Mouse (Mus musculus) hindbrain, embryonic 15.5 days (tissue): ENCODE data around the gene Olfr1080. TPM values are rescaled to one million over a fixed set of nuclear protein-coding genes. Genes with fewer than 3 reads are reported as not detected.
"Not testable (repeated sequence)": the region's sequence is repeated elsewhere in the genome, so short reads cannot be mapped to it uniquely, and the experiment has no call there.

ENCODE experiments used
- ATAC-seq: fragments of 200-750 bp; cut with Nextera tagmentation; 2 replicates; pipeline ENCODE4 v1.8.0; 2017; ENCODE audit warnings: low read depth, moderate number of reproducible peaks, moderate TSS enrichment; ENCODE audit not compliant: low FRiP score
- H3K27ac ChIP-seq: fragments of 300-500 bp; sonication (generic); replicated peaks from 2 replicates; pipeline ENCODE4 v1.5.1; 2015; ENCODE audit warnings: mild to moderate bottlenecking, inconsistent platforms
- H3K27me3 ChIP-seq: fragments of 300-500 bp; sonication (generic); 2 replicates; pipeline ENCODE4 v1.6.1; 2015; ENCODE audit warnings: control low read depth, inconsistent platforms
- H3K36me3 ChIP-seq: fragments of 300-500 bp; sonication (generic); 2 replicates; pipeline ENCODE4 v1.6.1; 2015; ENCODE audit warnings: control low read depth, inconsistent platforms
- H3K4me1 ChIP-seq: fragments of 300-500 bp; sonication (generic); replicated peaks from 2 replicates; pipeline ENCODE4 v1.6.1; 2015; ENCODE audit warnings: control low read depth, inconsistent platforms
- H3K4me2 ChIP-seq: fragments of 300-500 bp; sonication (generic); 2 replicates; pipeline ENCODE4 v1.6.1; 2015; ENCODE audit warnings: moderate library complexity, mild to moderate bottlenecking, inconsistent platforms
- H3K4me3 ChIP-seq: fragments of 300-500 bp; sonication (generic); 2 replicates; pipeline ENCODE4 v1.5.1; 2015; ENCODE audit warnings: mild to moderate bottlenecking, inconsistent platforms
- H3K9ac ChIP-seq: fragments of 300-500 bp; sonication (generic); 2 replicates; pipeline ENCODE4 v1.6.1; 2015; ENCODE audit warnings: inconsistent platforms
- H3K9me3 ChIP-seq: fragments of 300-500 bp; sonication (generic); 2 replicates; pipeline ENCODE4 v1.6.1; 2016; ENCODE audit warnings: control low read depth, inconsistent platforms
- WGBS: fragments of 180-500 bp; shearing (Covaris S2); methylation state at CpG from one replicate; pipeline ENCODE4 v1.1.7; 2015; 5-methylcytosine and 5-hydroxymethylcytosine counted together
- polyA plus RNA-seq: library from polyadenylated mRNA; unstranded; fragments of >200 nt; fragmentation: Nextera tagmentation; extraction: Ambion mirVana; gene quantifications from 2 replicates; pipeline ENCODE4 v1.2.1, GENCODE M21; 2015

Olfr1080 gene
- polyA plus RNA-seq, result not detected in 2 replicates

DNA sequence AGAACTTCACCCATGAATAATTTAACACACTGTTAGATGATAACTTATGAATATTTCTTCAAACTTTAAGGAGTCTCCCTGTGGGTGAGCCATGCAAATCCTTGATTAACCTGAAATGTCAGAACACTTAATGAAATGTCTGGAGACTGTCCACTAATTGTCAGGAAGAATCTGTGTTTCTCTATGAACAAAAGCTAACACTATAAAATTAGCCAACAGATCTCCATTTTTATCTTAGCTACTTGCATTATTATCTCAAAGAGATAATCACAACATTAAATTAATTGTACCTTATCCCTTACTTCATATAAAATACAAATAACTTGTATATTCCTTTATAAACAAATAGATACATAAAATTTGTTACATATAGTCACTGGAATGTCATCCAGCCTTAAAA is at the start of gene Olfr1080:
Olfr1080 (minus strand) TSS at position 101 of the 400 bp plus-strand sequence.
- ATAC-seq, H3K36me3 ChIP-seq, H3K27ac ChIP-seq, H3K4me2 ChIP-seq, H3K9me3 ChIP-seq, H3K27me3 ChIP-seq, H3K4me3 ChIP-seq, H3K4me1 ChIP-seq, H3K9ac ChIP-seq: not testable (repeated sequence)

DNA sequence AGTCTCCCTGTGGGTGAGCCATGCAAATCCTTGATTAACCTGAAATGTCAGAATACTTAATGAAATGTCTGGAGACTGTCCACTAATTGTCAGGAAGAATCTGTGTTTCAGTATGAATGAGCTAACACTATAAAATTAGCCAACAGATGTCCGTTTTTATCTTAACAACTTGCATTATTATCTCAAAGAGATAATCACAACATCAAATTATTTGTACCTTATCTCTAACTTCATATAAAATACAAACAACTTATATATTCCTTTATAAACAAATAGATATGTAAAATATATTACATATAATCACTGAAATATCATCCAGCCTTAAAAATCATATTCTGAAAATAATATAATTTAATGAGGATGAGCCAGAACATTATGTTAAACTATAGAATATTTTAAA is 40.8 kb upstream of the Olfr1080 start, which contains the start of gene Olfr1082:
Olfr1082 (minus strand) TSS at position 101 of the 400 bp plus-strand sequence.
- not testable (repeated sequence) for H3K4me3 ChIP-seq, ATAC-seq, H3K9ac ChIP-seq, H3K4me2 ChIP-seq, H3K9me3 ChIP-seq, H3K27ac ChIP-seq, H3K27me3 ChIP-seq, H3K36me3 ChIP-seq, H3K4me1 ChIP-seq
- WGBS, result 44% methylated on average over 1 of the region's 1 CpGs

- 67% methylated on average over 1 of the region's 1 CpGs for WGBS
- no peak for ATAC-seq
These were observed 15.7 kb downstream of the Olfr1080 start, which contains the start of gene Olfr1079 for GRCm38 (mm10) chr2:86542380-86542779. Olfr1079 (minus strand) TSS chr2:86542480.

DNA sequence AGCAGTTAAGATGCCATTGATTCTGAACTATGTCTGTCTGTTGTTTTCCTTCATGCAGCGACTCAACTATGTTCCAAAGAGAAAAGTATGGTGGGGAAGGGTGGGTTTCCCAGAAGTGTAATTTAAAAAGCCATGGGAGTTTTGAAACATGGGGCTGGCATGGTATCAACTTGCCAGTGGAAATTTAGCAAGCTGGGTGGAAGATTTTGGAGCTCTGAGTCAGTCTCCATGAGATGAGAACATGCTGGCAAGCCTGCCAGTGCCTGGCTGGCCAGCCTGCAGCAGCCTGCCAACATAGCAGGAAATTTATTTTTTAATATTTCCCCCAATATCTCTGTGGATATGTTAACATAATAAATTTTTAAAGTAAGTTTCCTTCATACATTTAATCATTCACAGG is 27.0 kb downstream of the Olfr1080 start:
- no peaks in the 10 kb centered on the region for H3K27me3 ChIP-seq
- no peaks in the 10 kb centered on the region for H3K4me1 ChIP-seq
- H3K9me3 ChIP-seq, result no peaks in the 10 kb centered on the region
- H3K4me2 ChIP-seq, result no peak overlapping the region
- no peak overlapping the region for H3K4me3 ChIP-seq
- no peak overlapping the region for H3K27ac ChIP-seq
- H3K9ac ChIP-seq, result no peak overlapping the region
- no peak for ATAC-seq
- H3K36me3 ChIP-seq, result no peaks in the 10 kb centered on the region
- 79% methylated on average over 1 of the region's 1 CpGs for WGBS

More at GRCm38 (mm10) chr2:86542380-86542779, 15.7 kb downstream of the Olfr1080 start, which contains the start of gene Olfr1079:
- Histone ChIP-seq H3K27me3 (no peaks in the 10 kb centered on the region), H3K4me3 (no peak within 1 kb of the TSS), H3K4me2 (no peak within 1 kb of the TSS), H3K4me1 (no peaks in the 10 kb centered on the region), H3K9ac (no peak within 1 kb of the TSS), H3K9me3 (no peaks in the 10 kb centered on the region), H3K36me3 (no peaks in the 10 kb centered on the region), H3K27ac (no peak within 1 kb of the TSS)

DNA sequence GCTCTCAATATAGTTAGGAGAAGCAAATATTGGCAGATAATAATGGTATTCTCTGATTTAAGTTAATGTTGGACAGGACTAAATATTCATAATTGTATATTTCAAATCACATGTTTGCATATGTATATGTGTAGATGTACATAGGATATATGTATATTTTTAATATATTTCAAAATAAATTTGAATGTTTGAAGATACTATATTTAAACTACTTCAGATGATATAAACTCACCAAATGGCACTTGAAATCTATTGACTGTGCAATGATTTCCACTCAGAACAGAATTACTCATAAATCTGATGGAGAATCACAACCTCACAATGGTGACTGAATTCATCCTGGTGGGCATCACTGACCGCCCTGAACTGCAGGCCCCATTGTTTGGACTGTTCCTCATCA is 49.9 kb downstream of the Olfr1080 start, which contains the start of gene Olfr1076:
Olfr1076 (plus strand) TSS at position 301 of the 400 bp plus-strand sequence.
- Histone ChIP-seq H3K27me3 (no peaks in the 10 kb centered on the region), H3K27ac (no peak within 1 kb of the TSS), H3K4me3 (no peak within 1 kb of the TSS), H3K4me2 (no peak within 1 kb of the TSS), H3K9me3 (no peaks in the 10 kb centered on the region), H3K4me1 (no peaks in the 10 kb centered on the region), H3K9ac (no peak within 1 kb of the TSS), H3K36me3 (no peaks in the 10 kb centered on the region)
- ATAC-seq, result no peak
- 84% methylated on average over 1 of the region's 1 CpGs for WGBS

Other genes starting within 250 kb of the Olfr1080 start
- gene Olfr1053, start 243.0 kb downstream of the Olfr1080 start, polyA plus RNA-seq, result not detected in 2 replicates
- not detected in 2 replicates for gene Olfr1054, start 222.8 kb downstream of the Olfr1080 start, polyA plus RNA-seq
- gene Olfr1055, start 208.0 kb downstream of the Olfr1080 start, polyA plus RNA-seq, result not detected in 2 replicates
- gene Olfr1056, start 195.8 kb downstream of the Olfr1080 start, polyA plus RNA-seq, result not detected in 2 replicates
- not detected in 2 replicates for gene Olfr1057, start 179.8 kb downstream of the Olfr1080 start, polyA plus RNA-seq
- not detected in 2 replicates for gene Olfr1058, start 169.7 kb downstream of the Olfr1080 start, polyA plus RNA-seq
- not detected in 2 replicates for gene Olfr1061, start 144.2 kb downstream of the Olfr1080 start, polyA plus RNA-seq
- gene Olfr1062, start 131.5 kb downstream of the Olfr1080 start, polyA plus RNA-seq, result not detected in 2 replicates
- not detected in 2 replicates for gene Olfr1065, start 107.6 kb downstream of the Olfr1080 start, polyA plus RNA-seq
- gene Olfr1066, start 102.0 kb downstream of the Olfr1080 start, polyA plus RNA-seq, result not detected in 2 replicates
- not detected in 2 replicates for gene Olfr228, start 70.8 kb downstream of the Olfr1080 start, polyA plus RNA-seq
- not detected in 2 replicates for gene Olfr1076, start 49.8 kb downstream of the Olfr1080 start, polyA plus RNA-seq
- not detected in 2 replicates for gene Olfr1079, start 15.8 kb downstream of the Olfr1080 start, polyA plus RNA-seq
- gene Olfr1082, start 40.7 kb upstream of the Olfr1080 start, polyA plus RNA-seq, result not detected in 2 replicates
- gene Olfr1084, start 81.5 kb upstream of the Olfr1080 start, polyA plus RNA-seq, result not detected in 2 replicates
- gene Olfr1085, start 103.8 kb upstream of the Olfr1080 start, polyA plus RNA-seq, result not detected in 2 replicates
- gene Olfr1086, start 121.9 kb upstream of the Olfr1080 start, polyA plus RNA-seq, result not detected in 2 replicates
- gene Olfr1087, start 140.2 kb upstream of the Olfr1080 start, polyA plus RNA-seq, result not detected in 2 replicates
- not detected in 2 replicates for gene Olfr1089, start 175.5 kb upstream of the Olfr1080 start, polyA plus RNA-seq
- gene Olfr1090, start 200.8 kb upstream of the Olfr1080 start, polyA plus RNA-seq, result not detected in 2 replicates
- gene Olfr1093, start 224.2 kb upstream of the Olfr1080 start, polyA plus RNA-seq, result not detected in 2 replicates